Mouse (Mus musculus): ENCODE data around the gene Fam71e1. TPM values are rescaled to one million over a fixed set of nuclear protein-coding genes. Genes with fewer than 3 reads are reported as not detected.

Fam71e1 gene
- polyA plus RNA-seq (2017; shearing (Covaris generic)), result 1 to 10 TPM; 3.3 to 4.0 TPM

- peak; percentile 94 for ATAC-seq
Observed at GRCm38 (mm10) chr7:44495992-44496770, at the start of gene Fam71e1, which contains the start of gene Emc10. Fam71e1 (plus strand) TSS chr7:44496581. Emc10 (minus strand) TSS chr7:44496529.

- no peak for ATAC-seq
Observed at GRCm38 (mm10) chr7:44453256-44453655, 43.1 kb upstream of the Fam71e1 start.

GRCm38 (mm10) chr7:44456302-44456701 lies 40.1 kb upstream of the Fam71e1 start:
- no peak for ATAC-seq

GRCm38 (mm10) chr7:44460067-44460466 lies 36.3 kb upstream of the Fam71e1 start:
- no peak for ATAC-seq

- no peak for ATAC-seq
Observed at GRCm38 (mm10) chr7:44460767-44461502, 35.4 kb upstream of the Fam71e1 start.

- ATAC-seq, result no peak
Observed at GRCm38 (mm10) chr7:44461503-44462217, 34.7 kb upstream of the Fam71e1 start.

GRCm38 (mm10) chr7:44462218-44463055 lies 33.9 kb upstream of the Fam71e1 start:
- ATAC-seq, result no peak

GRCm38 (mm10) chr7:44463056-44463425 lies 33.3 kb upstream of the Fam71e1 start:
- ATAC-seq, result no peak

- ATAC-seq, result no peak
Observed at GRCm38 (mm10) chr7:44463556-44464225, 32.7 kb upstream of the Fam71e1 start.

- ATAC-seq, result no peak
Observed at GRCm38 (mm10) chr7:44464511-44464910, 31.9 kb upstream of the Fam71e1 start.

GRCm38 (mm10) chr7:44465111-44465510 lies 31.3 kb upstream of the Fam71e1 start, which contains the start of gene Aspdh:
Aspdh (plus strand) TSS chr7:44465391.
- no peak for ATAC-seq

GRCm38 (mm10) chr7:44466006-44466887 lies 30.1 kb upstream of the Fam71e1 start:
- no peak for ATAC-seq

- ATAC-seq, result no peak
Observed at GRCm38 (mm10) chr7:44466888-44467311, 29.5 kb upstream of the Fam71e1 start.

- ATAC-seq, result peak; percentile 97
Observed at GRCm38 (mm10) chr7:44467811-44468411, 28.5 kb upstream of the Fam71e1 start, which contains the start of gene Josd2. Josd2 (plus strand) TSS chr7:44467980.

- ATAC-seq, result no peak
Observed at GRCm38 (mm10) chr7:44468644-44469285, 27.6 kb upstream of the Fam71e1 start.

- no peak for ATAC-seq
Observed at GRCm38 (mm10) chr7:44469677-44470675, 26.4 kb upstream of the Fam71e1 start.

GRCm38 (mm10) chr7:44470696-44471612 lies 25.4 kb upstream of the Fam71e1 start:
- no peak for ATAC-seq
